Mouse (Mus musculus) kidney, embryonic 15.5 days (tissue): ENCODE data around the gene Gng12. TPM values are rescaled to one million over a fixed set of nuclear protein-coding genes. Genes with fewer than 3 reads are reported as not detected.
"Not testable (repeated sequence)": the region's sequence is repeated elsewhere in the genome, so short reads cannot be mapped to it uniquely, and the experiment has no call there.

Experiments used
- ATAC-seq: fragments of 200-750 bp; cut with Nextera tagmentation; replicated peaks from 2 replicates; pipeline ENCODE4 v1.8.0; 2017; ENCODE audit warnings: moderate TSS enrichment; ENCODE audit not compliant: low FRiP score
- H3K27ac ChIP-seq: fragments of 300-500 bp; sonication (generic); 2 replicates; pipeline ENCODE4 v1.5.1; 2015; ENCODE audit warnings: mild to moderate bottlenecking, inconsistent platforms
- H3K27me3 ChIP-seq: fragments of 300-500 bp; sonication (generic); 2 replicates; pipeline ENCODE4 v1.6.1; 2015; ENCODE audit warnings: inconsistent platforms
- H3K36me3 ChIP-seq: fragments of 300-500 bp; sonication (generic); 2 replicates; pipeline ENCODE4 v1.6.1; 2015; ENCODE audit warnings: inconsistent platforms
- H3K4me1 ChIP-seq: fragments of 300-500 bp; sonication (generic); 2 replicates; pipeline ENCODE4 v1.6.1; 2015; ENCODE audit warnings: inconsistent platforms
- H3K4me2 ChIP-seq: fragments of 300-500 bp; sonication (generic); 2 replicates; pipeline ENCODE4 v1.6.1; 2015; ENCODE audit warnings: moderate library complexity, mild to moderate bottlenecking, inconsistent platforms
- H3K4me3 ChIP-seq: fragments of 300-500 bp; sonication (generic); replicated peaks from 2 replicates; pipeline ENCODE4 v1.5.1; 2015; ENCODE audit warnings: mild to moderate bottlenecking, inconsistent platforms
- H3K9ac ChIP-seq: fragments of 300-500 bp; sonication (generic); 2 replicates; pipeline ENCODE4 v1.6.1; 2015; ENCODE audit warnings: mild to moderate bottlenecking, inconsistent platforms
- H3K9me3 ChIP-seq: fragments of 300-500 bp; sonication (generic); replicated peaks from 2 replicates; pipeline ENCODE4 v1.6.1; 2016; ENCODE audit warnings: inconsistent platforms
- WGBS: fragments of 180-500 bp; shearing (Covaris S2); methylation state at CpG from one replicate; pipeline ENCODE4 v1.1.7; 2015; ENCODE audit warnings: mixed read lengths; 5-methylcytosine and 5-hydroxymethylcytosine counted together
- polyA plus RNA-seq: library from polyadenylated mRNA; unstranded; fragments of >200 nt; fragmentation: Nextera tagmentation; extraction: Ambion mirVana; gene quantifications from 2 replicates; pipeline ENCODE4 v1.2.1, GENCODE M21; 2015

Gng12 gene
- 95.7 and 105 TPM in 2 replicates for polyA plus RNA-seq

DNA sequence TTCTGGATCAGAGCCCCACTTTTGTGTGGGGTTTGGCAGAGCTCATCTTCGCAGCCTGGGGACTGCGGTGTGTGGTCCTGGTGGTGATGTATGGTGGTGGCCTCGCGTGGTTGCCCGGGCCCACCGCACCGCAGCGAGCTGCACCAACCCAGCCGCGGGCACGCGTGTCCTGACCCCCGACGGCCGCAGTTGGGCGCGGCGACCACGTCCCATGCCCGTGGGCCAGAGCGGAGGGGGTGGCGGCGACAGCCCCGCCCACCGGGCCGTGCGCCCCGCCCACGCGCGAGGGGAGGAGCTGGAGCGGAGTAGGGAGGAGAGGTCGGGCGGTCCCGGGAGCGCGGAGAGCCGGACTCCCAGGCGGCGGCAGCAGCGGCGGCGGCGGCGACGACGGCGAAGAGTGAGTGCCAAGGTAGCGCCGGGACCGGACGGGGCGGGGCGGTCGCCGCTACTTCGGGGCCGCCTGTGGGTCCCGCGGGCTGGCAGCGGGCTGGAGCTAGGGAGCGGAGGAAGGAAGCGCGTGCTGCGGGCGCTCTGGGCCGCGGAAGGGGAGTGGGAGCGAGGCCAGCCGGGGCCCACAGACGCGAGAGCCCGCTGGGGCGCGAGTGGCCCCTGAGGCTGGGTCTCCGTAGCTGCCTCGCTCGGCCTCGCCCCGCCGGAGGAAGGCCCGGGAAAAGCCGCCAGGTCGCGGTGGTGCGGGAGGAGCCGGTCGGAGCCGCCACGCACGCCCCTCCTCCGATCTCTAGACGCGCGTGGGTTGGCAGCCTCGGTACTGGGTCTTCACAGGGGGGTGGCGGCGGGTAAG is at the start of gene Gng12:
Gene Gng12, plus strand, starts transcription at position 279 of the 802 bp plus-strand sequence.
- ATAC-seq = peak; percentile 95
- H3K27me3 ChIP-seq = no peaks in the 10 kb centered on the region
- H3K9me3 ChIP-seq = no peaks in the 10 kb centered on the region
- WGBS = under 1% methylated on average over 85 of the region's 98 CpGs
- peak within 1 kb of the TSS; percentile 89 for H3K9ac ChIP-seq
- H3K27ac ChIP-seq = peak within 1 kb of the TSS; percentile 84
- H3K4me2 ChIP-seq = peak within 1 kb of the TSS; percentile 86
- no peaks in the 10 kb centered on the region for H3K36me3 ChIP-seq
- H3K4me3 ChIP-seq = peak within 1 kb of the TSS; percentile 93
- H3K4me1 ChIP-seq = peaks cover 21% of the 10 kb centered on the region

DNA sequence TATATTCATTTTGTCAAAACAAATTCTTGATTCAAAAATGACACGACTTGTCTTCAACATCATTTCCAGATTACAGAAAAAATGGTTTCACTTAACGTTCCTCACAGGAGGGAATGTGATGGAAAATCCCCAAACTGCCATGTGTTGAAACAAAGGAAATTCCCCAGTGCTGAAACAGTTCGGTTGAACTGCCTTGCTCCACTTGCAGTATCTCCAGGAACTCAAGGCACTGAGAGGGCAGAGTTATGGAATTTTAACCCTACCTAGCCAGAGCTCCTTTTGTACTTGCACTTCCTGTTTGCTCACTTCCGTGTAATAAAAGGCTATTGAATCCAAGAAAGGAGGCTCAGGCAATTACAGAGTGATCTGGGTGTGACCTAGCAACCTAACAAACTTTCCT is 47.3 kb upstream of the Gng12 start:
- H3K27ac ChIP-seq = no peak overlapping the region
- H3K36me3 ChIP-seq = no peaks in the 10 kb centered on the region
- no peak for ATAC-seq
- H3K4me2 ChIP-seq = no peak overlapping the region
- 43% methylated on average over 4 of the region's 4 CpGs for WGBS
- no peak overlapping the region for H3K9ac ChIP-seq
- H3K9me3 ChIP-seq = no peaks in the 10 kb centered on the region
- no peaks in the 10 kb centered on the region for H3K4me1 ChIP-seq
- no peaks in the 10 kb centered on the region for H3K27me3 ChIP-seq
- H3K4me3 ChIP-seq = no peak overlapping the region

DNA sequence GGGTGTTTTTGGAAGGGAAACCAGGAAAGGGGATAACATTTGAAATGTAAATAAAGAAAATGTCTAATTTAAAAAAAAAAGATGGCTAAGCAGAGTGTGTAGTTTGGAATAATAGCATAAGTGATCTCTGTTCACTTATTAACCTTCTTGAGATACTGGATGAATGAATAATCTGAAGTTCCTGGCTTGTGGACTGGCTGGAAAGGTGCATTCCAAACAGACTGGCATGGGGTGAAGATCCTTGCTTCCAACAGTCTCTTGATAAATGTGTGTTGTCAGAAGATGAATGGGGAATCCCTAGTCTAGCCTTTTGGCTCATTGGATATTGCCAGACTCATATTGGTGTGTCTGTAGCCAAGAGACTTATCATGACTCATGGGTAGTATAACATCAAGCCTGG is 40.0 kb upstream of the Gng12 start:
- H3K9me3 ChIP-seq = no peaks in the 10 kb centered on the region
- H3K9ac ChIP-seq = no peak overlapping the region
- no peaks in the 10 kb centered on the region for H3K4me1 ChIP-seq
- ATAC-seq = no peak
- H3K4me2 ChIP-seq = no peak overlapping the region
- no peaks in the 10 kb centered on the region for H3K36me3 ChIP-seq
- no peaks in the 10 kb centered on the region for H3K27me3 ChIP-seq
- H3K4me3 ChIP-seq = no peak overlapping the region
- H3K27ac ChIP-seq = no peak overlapping the region

DNA sequence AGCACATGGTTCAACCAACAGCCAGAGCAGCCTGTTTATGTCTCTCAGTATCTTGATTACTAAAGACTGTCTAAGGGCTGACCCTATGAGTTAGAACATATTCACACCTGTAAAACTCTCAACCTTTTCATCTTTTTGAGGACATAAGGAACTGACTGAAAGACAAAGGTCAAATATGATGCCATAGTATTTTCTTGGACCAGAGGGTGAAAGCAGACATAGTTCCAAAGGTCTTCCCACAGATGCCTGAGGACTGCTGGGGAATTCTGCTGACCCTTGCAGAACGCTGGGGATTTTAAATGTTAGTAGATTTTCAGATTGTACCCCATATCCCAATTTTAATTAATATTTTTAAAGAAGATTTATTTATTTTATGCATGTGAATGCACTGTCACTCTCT is 37.8 kb upstream of the Gng12 start:
- Histone ChIP-seq H3K27me3 (no peaks in the 10 kb centered on the region), H3K4me3 (no peak overlapping the region), H3K4me2 (no peak overlapping the region), H3K9ac (no peak overlapping the region), H3K27ac (no peak overlapping the region), H3K36me3 (no peaks in the 10 kb centered on the region), H3K9me3 (no peaks in the 10 kb centered on the region), H3K4me1 (no peaks in the 10 kb centered on the region)
- WGBS = 85% methylated on average over 1 of the region's 1 CpGs
- ATAC-seq = no peak

DNA sequence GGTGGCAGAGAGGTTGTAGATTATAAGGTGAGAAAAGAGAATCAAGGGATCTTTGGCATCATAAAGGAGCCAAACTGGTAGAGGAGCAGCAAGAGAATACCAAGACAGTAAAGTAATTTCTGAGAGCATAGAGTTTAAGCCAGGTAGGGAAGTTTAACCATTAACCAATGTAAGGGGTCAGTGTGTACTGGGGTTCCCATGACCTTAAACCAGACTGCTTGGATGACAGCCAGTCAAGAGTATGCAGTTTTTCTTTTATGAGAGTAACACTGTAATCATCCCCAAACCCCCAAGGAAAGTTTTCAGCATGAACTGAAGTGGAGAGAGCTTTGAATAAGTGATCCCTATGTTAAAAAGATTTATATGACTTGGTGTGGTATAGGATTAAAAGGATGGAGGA is 36.8 kb upstream of the Gng12 start:
- no peak overlapping the region for H3K27ac ChIP-seq
- ATAC-seq = no peak
- H3K4me1 ChIP-seq = no peaks in the 10 kb centered on the region
- H3K27me3 ChIP-seq = no peaks in the 10 kb centered on the region
- H3K36me3 ChIP-seq = no peaks in the 10 kb centered on the region
- H3K4me2 ChIP-seq = no peak overlapping the region
- H3K9ac ChIP-seq = no peak overlapping the region
- H3K9me3 ChIP-seq = no peaks in the 10 kb centered on the region
- H3K4me3 ChIP-seq = no peak overlapping the region

DNA sequence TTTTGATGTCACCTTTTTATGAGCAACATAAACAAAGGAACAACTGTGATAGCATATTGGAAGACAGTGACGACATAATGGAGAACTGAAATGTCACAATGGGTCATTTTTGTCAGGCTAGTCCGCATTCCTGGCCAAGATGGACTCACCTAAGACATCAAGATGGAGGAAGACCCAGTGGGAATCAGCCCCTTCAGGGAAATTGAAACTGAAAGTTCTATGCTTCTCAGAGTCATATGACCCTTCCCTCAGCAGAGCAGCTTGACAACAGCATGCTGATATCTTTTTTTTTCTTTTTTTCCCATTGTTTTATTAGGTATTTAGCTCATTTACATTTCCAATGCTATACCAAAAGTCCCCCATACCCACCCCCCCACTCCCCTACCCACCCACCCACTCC is 31.7 kb upstream of the Gng12 start:
- Histone ChIP-seq H3K4me3 (no peak overlapping the region), H3K27ac (no peak overlapping the region), H3K36me3 (no peaks in the 10 kb centered on the region), H3K4me2 (no peak overlapping the region), H3K4me1 (no peaks in the 10 kb centered on the region), H3K27me3 (no peaks in the 10 kb centered on the region), H3K9me3 (no peaks in the 10 kb centered on the region), H3K9ac (no peak overlapping the region)
- WGBS = 69% methylated on average over 2 of the region's 2 CpGs
- ATAC-seq = no peak

DNA sequence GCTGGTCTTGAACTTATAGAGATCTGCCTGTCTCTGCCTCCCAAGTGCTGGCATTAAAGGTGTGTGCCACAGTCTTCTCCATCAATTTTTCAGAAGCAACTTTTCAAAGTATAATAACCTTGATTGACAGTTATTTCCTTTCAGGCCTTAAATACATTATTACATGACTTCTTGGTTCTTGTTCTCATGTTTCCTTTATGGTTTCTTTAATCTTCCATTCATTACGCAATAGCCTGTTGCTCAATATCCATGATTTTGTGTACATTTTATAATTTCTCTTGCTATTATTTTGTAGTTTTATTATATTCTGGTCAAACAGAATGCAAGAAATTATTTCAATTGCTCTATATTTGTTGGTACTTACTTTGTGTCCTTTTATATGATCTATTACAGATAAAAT is 29.9 kb upstream of the Gng12 start:
- H3K27me3 ChIP-seq = no peaks in the 10 kb centered on the region
- no peaks in the 10 kb centered on the region for H3K4me1 ChIP-seq
- no peaks in the 10 kb centered on the region for H3K36me3 ChIP-seq
- no peaks in the 10 kb centered on the region for H3K9me3 ChIP-seq
- WGBS = 96% methylated on average over 1 of the region's 1 CpGs
- H3K27ac ChIP-seq = no peak overlapping the region
- ATAC-seq = no peak
- H3K4me2 ChIP-seq = no peak overlapping the region
- no peak overlapping the region for H3K4me3 ChIP-seq
- no peak overlapping the region for H3K9ac ChIP-seq

DNA sequence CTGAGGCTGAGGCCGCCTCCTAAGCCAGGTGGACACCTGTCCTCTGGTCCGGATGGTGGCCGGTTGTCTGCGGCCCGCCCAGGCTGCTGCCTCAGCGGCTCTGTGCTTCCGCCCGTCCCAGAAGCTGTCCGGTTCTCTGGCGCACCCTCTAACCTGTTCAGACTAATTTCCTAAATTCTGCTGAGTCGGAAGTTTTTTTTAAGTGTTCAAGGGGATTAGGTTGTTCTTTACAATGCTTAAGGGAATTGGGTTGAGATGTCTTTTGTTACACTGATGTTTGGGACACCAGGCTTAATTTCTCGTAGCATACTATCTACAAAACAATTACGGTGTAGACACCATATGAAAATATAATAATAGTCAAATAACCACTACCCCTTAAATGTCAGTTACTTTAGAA is 19.1 kb upstream of the Gng12 start:
- not testable (repeated sequence) for H3K27ac ChIP-seq, H3K9me3 ChIP-seq, ATAC-seq, H3K27me3 ChIP-seq, H3K4me1 ChIP-seq, H3K9ac ChIP-seq, H3K4me3 ChIP-seq, H3K4me2 ChIP-seq, H3K36me3 ChIP-seq
- 91% methylated on average over 11 of the region's 13 CpGs for WGBS

DNA sequence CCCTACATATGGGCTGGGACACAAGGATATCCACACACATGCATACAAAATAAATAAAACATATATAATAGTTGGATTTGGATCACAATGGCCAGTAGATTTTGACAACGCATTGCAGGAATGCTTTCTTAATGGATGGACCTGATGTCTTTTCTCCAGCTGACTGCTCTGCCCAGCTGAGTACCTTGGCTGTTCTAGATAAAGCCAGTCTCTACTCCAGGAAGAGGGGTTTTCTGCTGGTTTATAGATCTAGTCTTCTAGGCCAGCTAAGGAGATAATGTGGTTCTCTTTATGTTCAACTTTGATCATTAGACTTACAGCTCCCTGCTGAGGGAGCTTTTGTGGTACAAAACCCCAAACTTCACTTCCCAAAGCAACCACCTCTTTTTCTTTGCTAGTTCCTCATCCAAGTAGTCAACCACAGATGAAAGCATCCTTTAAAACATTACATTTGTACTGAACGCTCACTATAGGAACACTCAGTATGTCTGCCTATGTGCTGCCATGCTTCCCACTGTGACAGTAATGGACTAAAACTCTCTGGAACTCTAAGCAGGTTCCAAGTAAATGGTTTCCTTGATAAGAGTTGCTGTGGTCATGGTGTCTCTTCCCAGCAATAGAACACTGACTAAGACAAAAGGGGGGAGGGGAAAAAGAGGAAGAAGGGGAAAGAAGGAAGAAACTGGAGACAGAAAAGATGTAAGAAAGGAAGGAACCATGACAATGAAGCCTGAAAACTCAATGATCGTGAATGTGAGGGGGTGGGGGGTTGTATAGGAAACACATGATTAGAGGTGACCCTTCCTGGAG is 5.6 kb upstream of the Gng12 start:
- H3K9me3 ChIP-seq = no peaks in the 10 kb centered on the region
- H3K27ac ChIP-seq = no peak overlapping the region
- no peak overlapping the region for H3K9ac ChIP-seq
- H3K27me3 ChIP-seq = no peaks in the 10 kb centered on the region
- no peak for ATAC-seq
- H3K4me2 ChIP-seq = no peak overlapping the region
- H3K4me3 ChIP-seq = no peak overlapping the region
- H3K4me1 ChIP-seq = no peaks in the 10 kb centered on the region
- 92% methylated on average over 3 of the region's 3 CpGs for WGBS
- no peaks in the 10 kb centered on the region for H3K36me3 ChIP-seq

DNA sequence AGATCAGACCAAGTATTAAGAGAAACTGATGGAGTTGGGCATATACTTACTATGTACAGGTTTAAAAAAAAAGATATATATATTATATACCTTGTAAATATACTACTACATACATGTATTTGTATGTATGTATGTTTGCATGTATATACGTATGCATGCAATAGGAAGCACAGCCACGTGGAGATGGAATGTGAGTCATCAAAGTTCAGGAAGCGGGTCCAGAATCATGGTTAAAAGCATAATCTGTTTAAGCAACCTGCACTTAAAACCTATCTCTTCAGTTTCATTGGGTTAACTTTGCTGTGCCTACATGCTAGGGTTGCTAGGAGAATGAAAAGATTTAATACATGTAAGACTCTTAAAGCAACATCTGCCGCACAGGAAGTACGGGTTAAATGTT is 2.2 kb upstream of the Gng12 start:
- no peak for ATAC-seq
- Histone ChIP-seq H3K27me3 (no peaks in the 10 kb centered on the region), H3K4me2 (no peak overlapping the region), H3K27ac (no peak overlapping the region), H3K9me3 (no peaks in the 10 kb centered on the region), H3K36me3 (no peaks in the 10 kb centered on the region), H3K4me3 (no peak overlapping the region), H3K4me1 (peaks cover 16% of the 10 kb centered on the region), H3K9ac (no peak overlapping the region)
- 82% methylated on average over 5 of the region's 5 CpGs for WGBS

DNA sequence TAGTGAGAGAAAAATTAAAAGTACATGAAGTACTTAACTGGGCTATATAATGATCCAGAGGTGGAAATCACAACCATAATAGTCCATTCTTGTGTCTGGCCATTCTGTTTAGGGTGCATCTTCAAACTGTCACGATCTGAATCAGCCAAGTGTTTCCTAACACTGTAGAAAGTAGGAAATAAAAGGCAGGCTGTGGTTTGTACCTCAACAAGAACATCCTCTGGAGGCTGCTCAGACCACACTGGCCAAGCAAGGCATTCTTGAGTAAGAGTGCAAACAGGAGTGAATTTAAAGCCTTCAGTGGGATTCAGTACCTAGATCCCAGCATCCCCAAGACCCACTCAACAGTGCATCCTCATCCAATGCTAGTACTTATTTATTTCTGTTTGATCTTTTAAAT is 1.2 kb upstream of the Gng12 start:
- Histone ChIP-seq H3K36me3 (no peaks in the 10 kb centered on the region), H3K4me2 (no peak overlapping the region), H3K4me3 (no peak overlapping the region), H3K4me1 (peaks cover 16% of the 10 kb centered on the region), H3K27me3 (no peaks in the 10 kb centered on the region), H3K9me3 (no peaks in the 10 kb centered on the region), H3K9ac (no peak overlapping the region), H3K27ac (no peak overlapping the region)
- 63% methylated on average over 1 of the region's 1 CpGs for WGBS
- no peak for ATAC-seq

DNA sequence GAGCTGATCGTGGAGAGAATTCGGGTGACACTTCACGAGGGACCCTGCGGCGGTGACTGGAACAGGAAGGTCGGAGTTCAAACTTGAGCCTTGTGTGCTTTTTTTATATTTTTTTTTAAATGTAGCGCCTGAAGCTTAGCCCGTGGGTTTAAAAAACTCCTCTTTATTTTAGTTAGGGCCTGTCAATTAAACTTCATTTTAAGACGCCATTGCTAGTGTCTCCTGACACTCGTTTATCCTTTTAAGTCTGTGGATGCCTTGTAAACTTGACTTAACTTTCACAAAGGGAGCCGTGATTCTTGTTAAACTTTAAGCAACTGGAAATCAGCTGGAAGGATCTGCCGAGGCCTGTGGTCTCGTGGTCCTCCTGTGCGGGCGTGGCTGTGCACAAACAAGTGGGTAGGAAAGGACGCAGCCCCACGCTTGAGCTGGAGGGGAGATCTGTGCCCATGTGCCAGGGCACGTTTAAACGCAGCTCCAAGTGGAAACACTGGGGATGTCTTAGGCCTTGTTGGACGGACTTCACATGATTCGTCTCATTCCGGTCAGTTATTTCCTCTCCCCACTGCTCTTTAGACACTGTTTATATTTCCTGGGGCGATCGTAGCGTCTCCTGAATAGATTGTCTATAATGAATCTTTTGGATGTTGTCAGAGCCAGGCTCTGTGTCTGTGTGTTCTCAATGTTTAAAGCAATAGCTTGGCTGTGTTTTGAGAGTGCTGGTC is 886 bp downstream of the Gng12 start:
- ATAC-seq = peak; percentile 33
- Histone ChIP-seq H3K27me3 (no peaks in the 10 kb centered on the region), H3K27ac (peak overlapping the region; percentile 84), H3K36me3 (no peaks in the 10 kb centered on the region), H3K4me3 (peak overlapping the region; percentile 93), H3K4me2 (peak overlapping the region; percentile 86), H3K9me3 (no peaks in the 10 kb centered on the region), H3K9ac (peak overlapping the region; percentile 89), H3K4me1 (peaks cover 21% of the 10 kb centered on the region)
- WGBS = under 1% methylated on average over 25 of the region's 25 CpGs
